Mouse (Mus musculus) CD4-positive, CD25-positive, alpha-beta regulatory T cell, adult 4 months (primary cell): ENCODE results near the gene Tom1l2. TPM values are rescaled to one million over a fixed set of nuclear protein-coding genes. Genes with fewer than 3 reads are reported as not detected.

Experiments used
- polyA plus RNA-seq, 2 experiments: library from polyadenylated mRNA; unstranded; fragments of 100-300 nt; shearing (Covaris generic); gene quantifications; one replicate each; pipeline ENCODE4 v1.2.1; 2017

Gene Tom1l2
- polyA plus RNA-seq, 2 experiments from 2014 or later: 29.4 to 56.3 TPM

Other genes with a start within 250 kb of the Tom1l2 start
- 1 to 10 TPM; 8.4 to 8.9 TPM for gene Rai1, start 247.9 kb downstream of the Tom1l2 start, polyA plus RNA-seq
- gene Srebf1, start 130.3 kb downstream of the Tom1l2 start, polyA plus RNA-seq: 10 to 100 TPM; 20.7 to 28.6 TPM
- gene Drc3, start 424 bp upstream of the Tom1l2 start, polyA plus RNA-seq: under 1 TPM; 0.23 to 0.53 TPM
- gene Gid4, start 64.2 kb upstream of the Tom1l2 start, polyA plus RNA-seq: 10 to 100 TPM; 13.6 to 16.8 TPM
- gene Atpaf2, start 65.6 kb upstream of the Tom1l2 start, polyA plus RNA-seq: 10 to 100 TPM; 40.4 to 43.5 TPM
- gene Drg2, start 101.7 kb upstream of the Tom1l2 start, polyA plus RNA-seq: 10 to 100 TPM; 51.7 to 64.6 TPM
- gene Myo15, start 116.4 kb upstream of the Tom1l2 start, polyA plus RNA-seq: not detected
- 10 to 100 TPM; 22.1 to 38.0 TPM for gene Alkbh5, start 183.5 kb upstream of the Tom1l2 start, polyA plus RNA-seq